Mouse (Mus musculus): ENCODE measurements at regions not wholly inside any gene's neighbourhood (a gene's known extent, or its start where the extent isn't known, plus 50 kb on each side); places are given as distances from the start of the nearest gene placed in this dataset.

GRCm38 (mm10) chr12:109845602-109845906 is 245.4 kb upstream of the Rtl1 start:
- WGBS (ENCODE audit: insufficient replicate concordance): 66% methylated on average over 5 of the region's 5 CpGs
- DNase-seq: no peak
- no peak overlapping the region for H3K27ac ChIP-seq (ENCODE audit: low read depth)

GRCm38 (mm10) chr12:109856336-109856735 is 256.2 kb upstream of the Rtl1 start:
- H3K4me3 ChIP-seq (ENCODE audit: low read depth, low read length): no peak overlapping the region
- ATAC-seq: peak; percentile 97
- H3K36me3 ChIP-seq (replicated peaks; ENCODE audit: insufficient read depth, low read length): no peaks in the 10 kb centered on the region
- no peak overlapping the region for H3K4me2 ChIP-seq (ENCODE audit: low read depth, low read length)
- H3K9me3 ChIP-seq (ENCODE audit: low read length): no peaks in the 10 kb centered on the region
- no peaks in the 10 kb centered on the region for H3K27me3 ChIP-seq (ENCODE audit: insufficient read depth, low read length)
- no peak overlapping the region for H3K9ac ChIP-seq (replicated peaks)
- TF ChIP-seq CTCF (IDR thresholded peaks at IDR 0.05; ENCODE audit: low read depth) (no peak), EP300 (IDR thresholded peaks at IDR 0.05; ENCODE audit: low read depth) (0 out of 2 replicates have a peak, but pooled peaks have one; percentile 32)
- 65% methylated on average over 1 of the region's 1 CpGs for WGBS (ENCODE audit: insufficient replicate concordance)
- DNase-seq: peak; percentile 64
- no peaks in the 10 kb centered on the region for H3K4me1 ChIP-seq (ENCODE audit: insufficient read depth)
- H3K27ac ChIP-seq (ENCODE audit: low read depth): peak overlapping the region; percentile 72

More at GRCm38 (mm10) chr12:109845602-109845906, 245.4 kb upstream of the Rtl1 start:
- Histone ChIP-seq H3K4me3 (ENCODE audit: low read depth, low read length) (no peak overlapping the region), H3K4me2 (ENCODE audit: low read depth, low read length) (no peak overlapping the region), H3K27me3 (ENCODE audit: insufficient read depth, low read length) (no peaks in the 10 kb centered on the region), H3K9ac (replicated peaks) (no peak overlapping the region), H3K36me3 (replicated peaks; ENCODE audit: insufficient read depth, low read length) (no peaks in the 10 kb centered on the region), H3K9me3 (ENCODE audit: low read length) (no peaks in the 10 kb centered on the region), H3K4me1 (ENCODE audit: insufficient read depth) (no peaks in the 10 kb centered on the region)
- ATAC-seq: no peak
- TF ChIP-seq CTCF (IDR thresholded peaks at IDR 0.05; ENCODE audit: low read depth) (no peak), EP300 (IDR thresholded peaks at IDR 0.05; ENCODE audit: low read depth) (no peak)

- TF ChIP-seq EP300 (IDR thresholded peaks at IDR 0.05; ENCODE audit: low read depth): no peak
- TF ChIP-seq CTCF (IDR thresholded peaks at IDR 0.05; ENCODE audit: low read depth): no peak
- no peak overlapping the region for H3K4me2 ChIP-seq (ENCODE audit: low read depth, low read length)
- no peak overlapping the region for H3K27ac ChIP-seq (ENCODE audit: low read depth)
- H3K36me3 ChIP-seq (replicated peaks; ENCODE audit: insufficient read depth, low read length): no peaks in the 10 kb centered on the region
- no peak for DNase-seq
- ATAC-seq: no peak
- H3K4me1 ChIP-seq (ENCODE audit: insufficient read depth): no peaks in the 10 kb centered on the region
- 74% methylated on average over 4 of the region's 4 CpGs for WGBS (ENCODE audit: insufficient replicate concordance)
- H3K4me3 ChIP-seq (ENCODE audit: low read depth, low read length): no peak overlapping the region
- H3K9me3 ChIP-seq (ENCODE audit: low read length): no peaks in the 10 kb centered on the region
- H3K9ac ChIP-seq (replicated peaks): no peak overlapping the region
- H3K27me3 ChIP-seq (ENCODE audit: insufficient read depth, low read length): no peaks in the 10 kb centered on the region
These were observed 257.6 kb upstream of the Rtl1 start for GRCm38 (mm10) chr12:109857705-109858104.

- DNase-seq: no peak
- Histone ChIP-seq H3K36me3 (replicated peaks; ENCODE audit: insufficient read depth, low read length) (no peaks in the 10 kb centered on the region), H3K4me1 (ENCODE audit: insufficient read depth) (no peaks in the 10 kb centered on the region), H3K4me3 (ENCODE audit: low read depth, low read length) (no peak overlapping the region), H3K27ac (ENCODE audit: low read depth) (no peak overlapping the region), H3K9ac (replicated peaks) (no peak overlapping the region), H3K4me2 (ENCODE audit: low read depth, low read length) (no peak overlapping the region), H3K27me3 (ENCODE audit: insufficient read depth, low read length) (no peaks in the 10 kb centered on the region), H3K9me3 (ENCODE audit: low read length) (no peaks in the 10 kb centered on the region)
- ATAC-seq: no peak
- WGBS (ENCODE audit: insufficient replicate concordance): 63% methylated on average over 4 of the region's 4 CpGs
- no peak for TF ChIP-seq CTCF (IDR thresholded peaks at IDR 0.05; ENCODE audit: low read depth)
- no peak for TF ChIP-seq EP300 (IDR thresholded peaks at IDR 0.05; ENCODE audit: low read depth)
These were observed 264.7 kb upstream of the Rtl1 start for GRCm38 (mm10) chr12:109864826-109865225.

GRCm38 (mm10) chr12:109871021-109871420 is 270.9 kb upstream of the Rtl1 start:
- no peaks in the 10 kb centered on the region for H3K27me3 ChIP-seq (ENCODE audit: insufficient read depth, low read length)
- H3K4me3 ChIP-seq (ENCODE audit: low read depth, low read length): no peak overlapping the region
- DNase-seq (no peak), ATAC-seq (no peak)
- 80% methylated on average over 14 of the region's 14 CpGs for WGBS (ENCODE audit: insufficient replicate concordance)
- TF ChIP-seq CTCF (IDR thresholded peaks at IDR 0.05; ENCODE audit: low read depth): no peak
- no peak for TF ChIP-seq EP300 (IDR thresholded peaks at IDR 0.05; ENCODE audit: low read depth)
- H3K36me3 ChIP-seq (replicated peaks; ENCODE audit: insufficient read depth, low read length): no peaks in the 10 kb centered on the region
- H3K9ac ChIP-seq (replicated peaks): no peak overlapping the region
- H3K4me1 ChIP-seq (ENCODE audit: insufficient read depth): no peaks in the 10 kb centered on the region
- H3K27ac ChIP-seq (ENCODE audit: low read depth): no peak overlapping the region
- H3K9me3 ChIP-seq (ENCODE audit: low read length): no peaks in the 10 kb centered on the region
- no peak overlapping the region for H3K4me2 ChIP-seq (ENCODE audit: low read depth, low read length)

GRCm38 (mm10) chr12:109874466-109874865 is 274.3 kb upstream of the Rtl1 start:
- Histone ChIP-seq H3K4me3 (ENCODE audit: low read depth, low read length) (no peak overlapping the region), H3K27ac (ENCODE audit: low read depth) (no peak overlapping the region), H3K9ac (replicated peaks) (no peak overlapping the region), H3K9me3 (ENCODE audit: low read length) (no peaks in the 10 kb centered on the region), H3K36me3 (replicated peaks; ENCODE audit: insufficient read depth, low read length) (no peaks in the 10 kb centered on the region), H3K27me3 (ENCODE audit: insufficient read depth, low read length) (no peaks in the 10 kb centered on the region), H3K4me1 (ENCODE audit: insufficient read depth) (no peaks in the 10 kb centered on the region), H3K4me2 (ENCODE audit: low read depth, low read length) (no peak overlapping the region)
- DNase-seq (no peak), ATAC-seq (no peak)
- no peak for TF ChIP-seq CTCF (IDR thresholded peaks at IDR 0.05; ENCODE audit: low read depth)
- no peak for TF ChIP-seq EP300 (IDR thresholded peaks at IDR 0.05; ENCODE audit: low read depth)
- 63% methylated on average over 7 of the region's 7 CpGs for WGBS (ENCODE audit: insufficient replicate concordance)

- no peaks in the 10 kb centered on the region for H3K36me3 ChIP-seq (replicated peaks; ENCODE audit: insufficient read depth, low read length)
- H3K4me3 ChIP-seq (ENCODE audit: low read depth, low read length): no peak overlapping the region
- WGBS (ENCODE audit: insufficient replicate concordance): 77% methylated on average over 3 of the region's 3 CpGs
- no peak overlapping the region for H3K9ac ChIP-seq (replicated peaks)
- DNase-seq (no peak), ATAC-seq (no peak)
- H3K4me1 ChIP-seq (ENCODE audit: insufficient read depth): no peaks in the 10 kb centered on the region
- H3K27me3 ChIP-seq (ENCODE audit: insufficient read depth, low read length): no peaks in the 10 kb centered on the region
- H3K9me3 ChIP-seq (ENCODE audit: low read length): no peaks in the 10 kb centered on the region
- no peak overlapping the region for H3K27ac ChIP-seq (ENCODE audit: low read depth)
- TF ChIP-seq CTCF (IDR thresholded peaks at IDR 0.05; ENCODE audit: low read depth) (no peak), EP300 (IDR thresholded peaks at IDR 0.05; ENCODE audit: low read depth) (no peak)
- H3K4me2 ChIP-seq (ENCODE audit: low read depth, low read length): no peak overlapping the region
These were observed 281.0 kb upstream of the Rtl1 start for GRCm38 (mm10) chr12:109881108-109881507.

All from liver, postnatal 0 days (tissue).